Mouse (Mus musculus): ENCODE data around the gene Mt1. TPM values are rescaled to one million over a fixed set of nuclear protein-coding genes. Genes with fewer than 3 reads are reported as not detected.

Gene Mt1
- total RNA-seq, 2 experiments from 2014 or later = 18.6 to 32.5 TPM

DNA sequence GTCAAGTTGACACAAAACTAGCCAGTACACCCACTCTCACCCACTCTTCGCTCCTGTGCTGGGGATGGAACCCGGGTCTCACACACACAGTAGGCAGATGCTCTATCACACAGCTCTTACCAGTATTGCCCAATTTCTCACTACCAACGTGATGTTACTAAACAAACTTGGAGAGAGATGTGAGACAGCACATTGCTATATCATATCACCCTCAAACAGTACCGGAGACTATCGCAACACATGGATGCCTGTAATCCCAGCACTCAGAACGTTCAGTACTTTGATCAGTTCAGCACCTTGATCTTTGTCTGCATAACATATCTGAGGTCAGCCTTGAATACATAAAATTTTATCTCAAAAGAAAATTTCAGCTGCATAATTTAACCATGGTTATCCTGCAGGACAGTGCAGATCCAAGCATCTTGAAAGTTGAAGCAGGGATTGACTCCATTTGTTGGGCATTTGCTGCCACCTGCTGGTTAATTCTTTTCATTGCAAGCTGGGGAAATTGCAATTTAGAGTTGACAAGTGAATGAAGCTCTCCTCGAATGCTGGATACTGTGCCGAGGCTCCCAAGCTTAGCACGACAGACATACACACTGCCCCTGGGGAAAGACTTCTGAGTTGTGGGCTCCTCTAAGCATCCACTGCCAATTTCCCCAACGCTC is 20.5 kb downstream of the Mt1 start:
- peak; percentile 78 for ATAC-seq (ENCODE audit: poor library complexity, severe bottlenecking)

- ATAC-seq (ENCODE audit: poor library complexity, severe bottlenecking) = no peak
Measured at GRCm38 (mm10) chr8:94204043-94204442, 25.2 kb downstream of the Mt1 start.

- ATAC-seq (ENCODE audit: poor library complexity, severe bottlenecking) = peak; percentile 98
Measured at GRCm38 (mm10) chr8:94205736-94206135, 26.9 kb downstream of the Mt1 start.

- no peak for ATAC-seq (ENCODE audit: poor library complexity, severe bottlenecking)
Measured at GRCm38 (mm10) chr8:94206256-94206655, 27.4 kb downstream of the Mt1 start.

- ATAC-seq (ENCODE audit: poor library complexity, severe bottlenecking) = no peak
Measured at GRCm38 (mm10) chr8:94207491-94207890, 28.6 kb downstream of the Mt1 start.

DNA sequence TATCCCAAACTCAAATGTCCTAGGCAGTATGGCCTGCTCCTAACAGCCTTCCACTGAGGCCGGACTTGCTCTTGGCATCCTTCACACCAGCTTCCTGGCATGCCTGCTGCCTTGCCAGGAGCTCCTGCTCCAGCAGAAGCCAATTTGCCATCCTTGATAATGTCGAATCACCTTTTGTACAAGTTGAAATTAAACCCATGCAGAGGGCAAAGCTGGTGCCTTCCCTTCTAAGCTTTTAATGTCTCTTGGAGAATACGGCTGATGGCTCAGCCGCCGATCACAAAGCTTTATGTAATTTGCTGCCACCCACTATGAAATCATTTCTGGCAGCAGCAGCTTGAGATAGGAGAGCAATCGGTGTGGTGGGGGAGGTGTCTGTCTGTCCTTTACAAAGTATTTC is 30.8 kb downstream of the Mt1 start:
- no peak for ATAC-seq (ENCODE audit: poor library complexity, severe bottlenecking)

DNA sequence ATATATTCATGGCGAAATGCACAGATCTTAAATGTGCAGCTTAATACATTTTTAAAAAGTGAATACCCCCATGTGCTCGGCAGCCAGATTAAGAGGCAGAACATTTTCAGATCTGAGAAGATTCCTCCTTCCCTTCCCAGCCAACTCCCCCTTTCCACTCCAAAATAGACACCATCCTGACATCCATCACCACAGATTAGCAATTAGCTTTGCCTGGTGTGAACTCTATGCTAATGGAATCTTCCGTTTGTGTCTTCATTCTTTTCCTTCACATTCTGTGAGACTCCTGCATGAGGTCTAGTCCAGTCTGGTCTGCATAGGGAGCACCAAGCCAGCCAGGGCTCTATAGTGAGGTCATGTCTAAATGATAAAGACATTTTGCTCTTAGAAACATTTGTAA is 31.3 kb downstream of the Mt1 start:
- no peak for ATAC-seq (ENCODE audit: poor library complexity, severe bottlenecking)

- ATAC-seq (ENCODE audit: poor library complexity, severe bottlenecking) = no peak
Measured at GRCm38 (mm10) chr8:94213819-94214218, 34.9 kb downstream of the Mt1 start.

- ATAC-seq (ENCODE audit: poor library complexity, severe bottlenecking) = peak; percentile 95
Measured at GRCm38 (mm10) chr8:94214252-94215173, 35.6 kb downstream of the Mt1 start, which contains the start of gene Nup93. TSS of gene Nup93 (plus strand) at chr8:94214564.

GRCm38 (mm10) chr8:94227381-94227939 is 48.6 kb downstream of the Mt1 start:
- ATAC-seq (ENCODE audit: poor library complexity, severe bottlenecking) = no peak

Other genes starting within 250 kb of the Mt1 start
- gene Amfr, start 166.2 kb upstream of the Mt1 start, total RNA-seq (2015) = 35.5 and 37.5 TPM in 2 replicates
- 83.7 and 97.7 TPM in 2 replicates for gene Amfr, start 166.2 kb upstream of the Mt1 start, total RNA-seq (2017)
- 83.1 and 84.4 TPM in 2 replicates for gene Nudt21, start 142.1 kb upstream of the Mt1 start, total RNA-seq (2015)
- gene Nudt21, start 142.1 kb upstream of the Mt1 start, total RNA-seq (2017) = 53.4 and 57.2 TPM in 2 replicates
- 10.2 and 12.3 TPM in 2 replicates for gene Ogfod1, start 141.9 kb upstream of the Mt1 start, total RNA-seq (2015)
- 9.0 and 9.1 TPM in 2 replicates for gene Ogfod1, start 141.9 kb upstream of the Mt1 start, total RNA-seq (2017)
- 7.3 and 8.7 TPM in 2 replicates for gene Bbs2, start 80.2 kb upstream of the Mt1 start, total RNA-seq (2015)
- gene Bbs2, start 80.2 kb upstream of the Mt1 start, total RNA-seq (2017) = 4.2 and 5.0 TPM in 2 replicates
- gene Mt4, start 41.9 kb upstream of the Mt1 start, total RNA-seq (2015) = not detected in 2 replicates
- not detected in 2 replicates for gene Mt4, start 41.9 kb upstream of the Mt1 start, total RNA-seq (2017)
- not detected in 2 replicates for gene Mt3, start 26.5 kb upstream of the Mt1 start, total RNA-seq (2015)
- gene Mt3, start 26.5 kb upstream of the Mt1 start, total RNA-seq (2017) = not detected in 2 replicates
- 0.76 and 2.8 TPM in 2 replicates for gene Mt2, start 6.4 kb upstream of the Mt1 start, total RNA-seq (2015)
- gene Mt2, start 6.4 kb upstream of the Mt1 start, total RNA-seq (2017) = 2.0 and 4.2 TPM in 2 replicates
- gene Nup93, start 35.5 kb downstream of the Mt1 start, total RNA-seq (2015) = 15.8 and 17.7 TPM in 2 replicates
- gene Nup93, start 35.5 kb downstream of the Mt1 start, total RNA-seq (2017) = 22.9 and 24.1 TPM in 2 replicates
- gene Slc12a3, start 150.1 kb downstream of the Mt1 start, total RNA-seq (2015) = 0.25 and 0.34 TPM in 2 replicates
- 0.16 TPM in 1 of 2 replicates, not detected in the other for gene Slc12a3, start 150.1 kb downstream of the Mt1 start, total RNA-seq (2017)
- gene Herpud1, start 207.4 kb downstream of the Mt1 start, total RNA-seq (2015) = 71.9 and 76.0 TPM in 2 replicates
- 79.4 and 80.9 TPM in 2 replicates for gene Herpud1, start 207.4 kb downstream of the Mt1 start, total RNA-seq (2017)

All from megakaryocyte, adult 5-6 weeks (primary cell).